Mouse (Mus musculus): Measurements from ENCODE around the gene Rab3ip.

- TF ChIP-seq CTCF (IDR thresholded peaks at IDR 0.05; ENCODE audit: borderline replicate concordance, extremely low read depth, insufficient read depth, insufficient read length), result no peak
- TF ChIP-seq POLR2A (IDR thresholded peaks at IDR 0.05; ENCODE audit: borderline replicate concordance, extremely low read depth, insufficient read depth, insufficient read length, poor library complexity, severe bottlenecking), result no peak
These were observed 48.3 kb upstream of the Rab3ip start for GRCm38 (mm10) chr10:116998716-116999455.

Measured in brain, embryonic 14.5 days (tissue).